Mouse (Mus musculus) hindbrain, postnatal 0 days (tissue): ENCODE results near the gene Fcho2. TPM values are rescaled to one million over a fixed set of nuclear protein-coding genes. Genes with fewer than 3 reads are reported as not detected.

Source experiments
- ATAC-seq: fragments of 200-750 bp; cut with Nextera tagmentation; 2 replicates; pipeline ENCODE4 v1.8.0; 2017; ENCODE audit warnings: mild to moderate bottlenecking, moderate TSS enrichment, moderate library complexity
- DNase-seq: peaks from one replicate; pipeline ENCODE4 v3.0.0-alpha.2; 2015; ENCODE audit warnings: low spot score
- H3K27ac ChIP-seq: fragments of 300-500 bp; sonication (generic); 2 replicates; pipeline ENCODE4 v1.5.1; 2014; ENCODE audit warnings: mild to moderate bottlenecking
- H3K27me3 ChIP-seq: fragments of 300-500 bp; sonication (generic); 2 replicates; pipeline ENCODE4 v1.6.1; 2014; ENCODE audit warnings: low read length, mixed read lengths; ENCODE audit not compliant: insufficient read depth
- H3K36me3 ChIP-seq: fragments of 300-500 bp; sonication (generic); 2 replicates; pipeline ENCODE4 v1.6.1; 2014; ENCODE audit warnings: low read length, mixed read lengths; ENCODE audit not compliant: insufficient read depth
- H3K4me1 ChIP-seq: fragments of 300-500 bp; sonication (generic); 2 replicates; pipeline ENCODE4 v1.6.1; 2014; ENCODE audit warnings: antibody characterized with exemption, low read length, mixed read lengths; ENCODE audit not compliant: insufficient read depth
- H3K4me2 ChIP-seq: fragments of 300-500 bp; sonication (generic); 2 replicates; pipeline ENCODE4 v1.6.1; 2014; ENCODE audit warnings: low read depth, mild to moderate bottlenecking, low read length, moderate library complexity, mixed read lengths
- H3K4me3 ChIP-seq: fragments of 300-500 bp; sonication (generic); 2 replicates; pipeline ENCODE4 v1.5.1; 2014; ENCODE audit warnings: low read length
- H3K9ac ChIP-seq: fragments of 300-500 bp; sonication (generic); replicated peaks from 2 replicates; pipeline ENCODE4 v1.6.1; 2014; ENCODE audit warnings: mild to moderate bottlenecking, low read length, moderate library complexity, mixed read lengths
- H3K9me3 ChIP-seq: fragments of 300-500 bp; sonication (generic); 2 replicates; pipeline ENCODE4 v1.6.1; 2016; ENCODE audit warnings: low read length, mixed read lengths
- CTCF ChIP-seq: IDR thresholded peaks from 2 replicates; pipeline ENCODE4 v1.5.1; 2016; ENCODE audit warnings: antibody characterized with exemption, control low read depth, low read depth
- WGBS: fragments of 180-500 bp; shearing (Covaris S2); extraction: QIAGEN DNeasy Blood & Tissue Kit; methylation state at CpG from one replicate; pipeline ENCODE4 v1.1.7; 2014; 5-methylcytosine and 5-hydroxymethylcytosine counted together
- polyA plus RNA-seq: library from polyadenylated mRNA; unstranded; fragments of >200 nt; fragmentation: Nextera tagmentation; extraction: Ambion mirVana; gene quantifications from 2 replicates; pipeline ENCODE4 v1.2.1, GENCODE M21; 2015
- total RNA-seq: library from RNA; depleted of rRNA; stranded (reverse); fragments of >200 nt; gene quantifications from 2 replicates; pipeline ENCODE4 v1.2.3, GENCODE M21; 2014

Gene Fcho2
- total and polyA plus RNA-seq, 2 experiments from 2014 or later = 15.7 to 18.1 TPM

GRCm38 (mm10) chr13:98804480-98804879 lies 10.8 kb downstream of the Fcho2 start:
- no peaks in the 10 kb centered on the region for H3K9me3 ChIP-seq
- no peak for ATAC-seq
- no peaks in the 10 kb centered on the region for H3K27me3 ChIP-seq
- H3K36me3 ChIP-seq = peaks cover 8% of the 10 kb centered on the region; the same call in 1 of the 2 replicates
- WGBS = 87% methylated on average over 1 of the region's 1 CpGs
- no peak overlapping the region for H3K4me2 ChIP-seq
- H3K9ac ChIP-seq = no peak overlapping the region
- no peak overlapping the region for H3K27ac ChIP-seq
- no peaks in the 10 kb centered on the region for H3K4me1 ChIP-seq
- TF ChIP-seq CTCF = no peak
- no peak for DNase-seq
- no peak overlapping the region for H3K4me3 ChIP-seq

- H3K27me3 ChIP-seq = no peaks in the 10 kb centered on the region
- DNase-seq (no peak), ATAC-seq (no peak)
- H3K9me3 ChIP-seq = no peaks in the 10 kb centered on the region
- no peaks in the 10 kb centered on the region for H3K4me1 ChIP-seq
- WGBS = 88% methylated on average over 4 of the region's 4 CpGs
- no peak overlapping the region for H3K9ac ChIP-seq
- no peak for TF ChIP-seq CTCF
- H3K4me2 ChIP-seq = no peak overlapping the region
- peaks cover 8% of the 10 kb centered on the region; the same call in 1 of the 2 replicates for H3K36me3 ChIP-seq
- H3K27ac ChIP-seq = no peak overlapping the region
- H3K4me3 ChIP-seq = no peak overlapping the region
Observed at GRCm38 (mm10) chr13:98803699-98804098, 11.6 kb downstream of the Fcho2 start.

GRCm38 (mm10) chr13:98802957-98803356 lies 12.3 kb downstream of the Fcho2 start:
- ATAC-seq (no peak), DNase-seq (no peak)
- 85% methylated on average over 3 of the region's 3 CpGs for WGBS
- H3K27me3 ChIP-seq = no peaks in the 10 kb centered on the region
- H3K4me2 ChIP-seq = no peak overlapping the region
- H3K36me3 ChIP-seq = peaks cover 8% of the 10 kb centered on the region; the same call in 1 of the 2 replicates
- H3K9ac ChIP-seq = no peak overlapping the region
- no peaks in the 10 kb centered on the region for H3K9me3 ChIP-seq
- no peak overlapping the region for H3K4me3 ChIP-seq
- no peaks in the 10 kb centered on the region for H3K4me1 ChIP-seq
- no peak overlapping the region for H3K27ac ChIP-seq
- no peak for TF ChIP-seq CTCF

GRCm38 (mm10) chr13:98795511-98795910 lies 19.7 kb downstream of the Fcho2 start:
- Histone ChIP-seq H3K27ac (no peak overlapping the region), H3K9me3 (no peaks in the 10 kb centered on the region), H3K4me3 (no peak overlapping the region), H3K27me3 (no peaks in the 10 kb centered on the region), H3K4me2 (no peak overlapping the region), H3K4me1 (no peaks in the 10 kb centered on the region), H3K9ac (no peak overlapping the region), H3K36me3 (peaks cover 4% of the 10 kb centered on the region; the same call in 1 of the 2 replicates)
- DNase-seq (no peak), ATAC-seq (no peak)
- no peak for TF ChIP-seq CTCF
- WGBS = 80% methylated on average over 3 of the region's 3 CpGs

- DNase-seq (no peak), ATAC-seq (no peak)
- Histone ChIP-seq H3K27me3 (no peaks in the 10 kb centered on the region), H3K27ac (no peak overlapping the region), H3K9ac (no peak overlapping the region), H3K4me3 (no peak overlapping the region), H3K4me2 (no peak overlapping the region), H3K4me1 (no peaks in the 10 kb centered on the region), H3K36me3 (no peaks in the 10 kb centered on the region), H3K9me3 (no peaks in the 10 kb centered on the region)
- 93% methylated on average over 1 of the region's 1 CpGs for WGBS
- TF ChIP-seq CTCF = no peak
Observed at GRCm38 (mm10) chr13:98792864-98793263, 22.4 kb downstream of the Fcho2 start.

GRCm38 (mm10) chr13:98791693-98792092 lies 23.6 kb downstream of the Fcho2 start:
- TF ChIP-seq CTCF = no peak
- Histone ChIP-seq H3K4me1 (no peaks in the 10 kb centered on the region), H3K9ac (no peak overlapping the region), H3K27me3 (no peaks in the 10 kb centered on the region), H3K4me2 (no peak overlapping the region), H3K4me3 (no peak overlapping the region), H3K36me3 (no peaks in the 10 kb centered on the region), H3K27ac (no peak overlapping the region), H3K9me3 (no peaks in the 10 kb centered on the region)
- WGBS = 90% methylated on average over 1 of the region's 1 CpGs
- ATAC-seq (no peak), DNase-seq (no peak)

- Histone ChIP-seq H3K9ac (no peak overlapping the region), H3K9me3 (no peaks in the 10 kb centered on the region), H3K27me3 (no peaks in the 10 kb centered on the region), H3K4me2 (no peak overlapping the region), H3K4me3 (no peak overlapping the region), H3K4me1 (no peaks in the 10 kb centered on the region), H3K36me3 (no peaks in the 10 kb centered on the region), H3K27ac (no peak overlapping the region)
- no peak for TF ChIP-seq CTCF
- no peak for ATAC-seq
- WGBS = 89% methylated on average over 5 of the region's 5 CpGs
- DNase-seq = no peak
Observed at GRCm38 (mm10) chr13:98786970-98787685, 28.1 kb downstream of the Fcho2 start.
